Mouse (Mus musculus): ENCODE data around the gene Polr2b. TPM values are rescaled to one million over a fixed set of nuclear protein-coding genes. Genes with fewer than 3 reads are reported as not detected.

Polr2b gene
- polyA plus RNA-seq, 1 experiment from 2014 or later: 46.0 TPM

DNA sequence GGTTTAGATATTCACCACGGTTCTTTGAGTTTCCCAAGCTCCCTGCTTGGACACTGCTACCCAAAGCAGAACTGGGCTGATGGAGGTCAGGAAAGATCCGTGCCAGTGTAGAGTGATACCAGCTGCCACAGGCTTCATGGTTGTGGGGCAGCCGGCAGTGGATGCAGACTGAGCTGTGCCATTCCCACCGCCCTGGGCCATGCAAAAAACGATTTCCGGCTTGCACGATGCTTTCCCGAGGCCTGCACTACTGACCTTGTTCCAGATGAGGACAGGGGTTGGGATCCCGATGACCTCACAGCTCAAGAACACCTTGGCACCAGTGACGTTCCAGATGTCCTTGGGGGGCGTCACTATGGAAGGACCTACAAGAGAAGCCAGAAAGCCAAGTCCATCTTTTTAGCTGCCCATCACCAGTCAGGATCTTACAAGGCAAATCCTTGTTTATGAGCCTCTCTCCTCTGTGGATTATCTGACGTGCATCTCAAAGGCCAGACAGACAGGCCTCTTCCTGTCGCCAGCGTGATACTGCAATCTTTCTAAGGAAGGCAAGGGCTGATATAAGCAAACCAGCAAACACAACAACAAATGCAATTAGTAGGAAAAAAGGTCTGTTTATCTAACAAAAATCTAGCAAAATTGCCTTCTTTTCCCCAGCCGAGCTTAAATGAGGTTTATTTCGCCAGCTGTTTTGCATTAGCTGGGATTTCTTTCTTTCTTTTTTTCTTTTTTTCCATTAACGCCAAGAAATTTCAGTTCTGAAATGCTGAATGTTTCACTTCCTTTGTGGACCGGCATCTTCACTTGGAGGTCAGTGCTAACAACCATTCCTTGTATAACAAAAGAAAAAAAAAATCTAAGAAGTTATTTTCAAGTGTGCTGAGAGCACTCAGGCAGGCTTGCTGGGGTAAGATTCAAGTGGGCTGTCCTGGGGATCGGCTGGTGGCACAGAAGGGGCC lies 45.6 kb downstream of the Polr2b start:
- Histone ChIP-seq H3K4me2 (no peak overlapping the region), H3K9ac (no peak overlapping the region)

DNA sequence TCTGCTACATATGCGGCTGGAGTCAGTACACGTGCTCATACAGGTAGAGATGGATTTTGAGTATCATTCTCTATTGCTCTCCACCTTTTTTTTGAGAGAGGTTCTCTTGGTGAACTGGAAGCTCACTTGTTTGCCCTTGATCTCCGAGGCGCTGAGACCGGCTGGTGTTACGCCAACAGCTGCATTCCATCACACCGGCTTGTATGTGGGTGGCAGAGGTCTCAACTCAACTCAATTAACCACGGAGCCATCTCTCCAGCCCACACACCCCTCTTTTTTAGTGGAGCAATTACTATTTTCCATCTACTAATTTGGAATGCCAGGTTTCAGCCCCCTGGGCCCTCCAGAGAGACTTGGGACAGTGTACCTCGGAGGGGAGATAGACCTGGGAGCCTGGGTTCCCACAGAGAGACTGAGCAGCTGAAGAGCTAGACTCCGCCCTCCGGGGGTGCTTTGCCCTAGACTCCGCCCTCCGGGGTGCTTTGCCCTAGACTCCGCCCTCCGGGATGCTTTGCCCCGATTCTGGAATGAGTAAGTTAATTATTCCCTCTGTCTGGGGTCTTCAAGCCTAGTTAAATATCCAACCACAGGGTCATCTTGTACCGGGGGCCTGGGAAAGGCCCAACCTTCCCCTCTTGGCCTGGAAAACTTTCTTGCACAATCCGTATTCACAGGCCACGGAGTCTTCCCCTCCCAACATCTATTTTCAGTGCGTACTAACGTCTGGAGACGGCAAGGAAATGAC lies 47.6 kb downstream of the Polr2b start:
- H3K4me3 ChIP-seq: peak overlapping the region; percentile 48
- no peaks in the 10 kb centered on the region for H3K9me3 ChIP-seq (replicated peaks)
- no peak overlapping the region for H3K27ac ChIP-seq
- H3K9ac ChIP-seq: peak overlapping the region; percentile 10; the same call in 1 of the 2 replicates
- peak overlapping the region; percentile 66 for H3K4me2 ChIP-seq
- no peaks in the 10 kb centered on the region for H3K36me3 ChIP-seq
- peaks cover 26% of the 10 kb centered on the region for H3K4me1 ChIP-seq
- 19% methylated on average over 22 of the region's 22 CpGs for WGBS (ENCODE audit: insufficient replicate concordance)
- H3K27me3 ChIP-seq (replicated peaks): 0 out of 2 replicates have a peak, but pooled peaks cover 4% of the 10 kb centered on the region
- ATAC-seq: peak; percentile 78

More for the DNA sequence above, 45.6 kb downstream of the Polr2b start:
- H3K27me3 ChIP-seq (replicated peaks): 0 out of 2 replicates have a peak, but pooled peaks cover 4% of the 10 kb centered on the region
- peaks cover 6% of the 10 kb centered on the region for H3K36me3 ChIP-seq
- H3K27ac ChIP-seq: no peak overlapping the region
- H3K4me3 ChIP-seq: no peak overlapping the region
- ATAC-seq: no peak
- 64% methylated on average over 19 of the region's 19 CpGs for WGBS (ENCODE audit: insufficient replicate concordance)
- peaks cover 26% of the 10 kb centered on the region for H3K4me1 ChIP-seq
- H3K9me3 ChIP-seq (replicated peaks): no peaks in the 10 kb centered on the region

DNA sequence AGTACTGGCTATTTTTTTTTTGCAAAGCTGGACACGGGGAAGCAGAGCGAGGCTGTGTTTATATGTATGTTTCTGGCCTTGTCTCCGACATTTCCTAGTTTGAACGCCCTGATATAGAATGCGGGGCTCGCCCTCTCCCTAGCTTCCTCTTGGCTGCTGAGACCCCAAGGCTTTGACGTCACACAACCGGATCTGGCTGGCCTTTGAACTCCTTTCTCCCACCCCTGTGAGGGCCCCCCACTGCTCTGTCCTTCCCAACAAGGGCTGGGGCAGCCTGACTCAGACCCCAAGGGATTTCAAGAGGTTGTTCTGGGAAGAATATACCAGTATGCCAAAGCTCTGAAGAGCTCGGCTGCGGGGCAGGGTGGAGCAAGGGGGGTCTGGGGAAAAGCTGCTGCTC lies 48.4 kb downstream of the Polr2b start:
- peak; percentile 45 for ATAC-seq
- Histone ChIP-seq H3K9ac (peak overlapping the region; percentile 10), H3K4me1 (peaks cover 26% of the 10 kb centered on the region), H3K27ac (0 out of 2 replicates have a peak overlapping the region, but pooled peaks have one; percentile 36), H3K27me3 (replicated peaks) (0 out of 2 replicates have a peak, but pooled peaks cover 4% of the 10 kb centered on the region), H3K9me3 (replicated peaks) (no peaks in the 10 kb centered on the region), H3K4me3 (peak overlapping the region; percentile 48), H3K36me3 (no peaks in the 10 kb centered on the region), H3K4me2 (peak overlapping the region; percentile 66)
- WGBS (ENCODE audit: insufficient replicate concordance): 6% methylated on average over 10 of the region's 10 CpGs

DNA sequence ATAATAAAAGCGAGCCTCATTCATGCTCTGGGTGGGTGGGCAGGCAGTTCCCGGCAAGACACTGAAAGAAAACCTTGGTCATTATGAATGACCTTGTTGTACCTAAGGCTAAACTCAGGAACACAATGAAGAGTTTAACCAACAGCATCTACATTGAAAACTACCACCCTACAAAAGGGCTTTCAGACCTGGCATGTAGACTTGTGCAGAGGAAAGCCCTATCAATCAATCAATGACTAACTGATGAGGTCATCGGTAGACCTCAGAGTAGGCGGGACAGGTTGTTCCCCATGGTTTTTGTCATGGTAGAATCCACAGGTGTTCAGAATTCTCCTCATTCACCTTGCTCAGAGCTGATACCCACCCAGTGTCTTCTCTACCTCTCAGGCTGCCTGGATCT lies 50.0 kb downstream of the Polr2b start:
- 79% methylated on average over 4 of the region's 4 CpGs for WGBS (ENCODE audit: insufficient replicate concordance)

DNA sequence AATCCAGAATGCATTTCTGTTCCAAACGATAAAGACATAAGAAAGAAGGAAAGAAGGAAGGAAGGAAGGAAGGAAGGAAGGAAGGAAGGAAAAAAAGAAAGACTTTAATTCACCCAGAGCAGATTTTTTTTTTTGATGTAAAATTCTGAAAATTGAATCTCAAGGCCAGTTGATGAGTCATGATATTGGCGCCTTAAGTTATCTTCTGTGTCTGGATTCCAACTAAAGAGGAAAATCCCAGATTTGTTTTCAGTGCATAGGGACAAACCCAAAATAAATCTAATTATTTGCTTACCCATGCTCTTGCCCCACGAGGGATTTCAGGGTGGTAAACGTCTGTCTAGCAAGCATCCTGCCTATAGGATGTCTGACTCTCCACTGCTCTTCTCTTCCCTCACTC lies 51.1 kb downstream of the Polr2b start:
- H3K27ac ChIP-seq: no peak overlapping the region
- H3K4me2 ChIP-seq: no peak overlapping the region
- H3K36me3 ChIP-seq: no peaks in the 10 kb centered on the region
- no peak for ATAC-seq
- H3K4me3 ChIP-seq: no peak overlapping the region
- peaks cover 17% of the 10 kb centered on the region for H3K4me1 ChIP-seq
- WGBS (ENCODE audit: insufficient replicate concordance): 57% methylated on average over 4 of the region's 4 CpGs
- no peaks in the 10 kb centered on the region for H3K9me3 ChIP-seq (replicated peaks)
- no peaks in the 10 kb centered on the region for H3K27me3 ChIP-seq (replicated peaks)
- H3K9ac ChIP-seq: no peak overlapping the region

More for the DNA sequence above, 50.0 kb downstream of the Polr2b start:
- Histone ChIP-seq H3K36me3 (no peaks in the 10 kb centered on the region), H3K9me3 (replicated peaks) (no peaks in the 10 kb centered on the region), H3K4me2 (no peak overlapping the region), H3K4me1 (peaks cover 19% of the 10 kb centered on the region), H3K4me3 (no peak overlapping the region), H3K9ac (no peak overlapping the region), H3K27ac (no peak overlapping the region), H3K27me3 (replicated peaks) (no peaks in the 10 kb centered on the region)
- no peak for ATAC-seq

DNA sequence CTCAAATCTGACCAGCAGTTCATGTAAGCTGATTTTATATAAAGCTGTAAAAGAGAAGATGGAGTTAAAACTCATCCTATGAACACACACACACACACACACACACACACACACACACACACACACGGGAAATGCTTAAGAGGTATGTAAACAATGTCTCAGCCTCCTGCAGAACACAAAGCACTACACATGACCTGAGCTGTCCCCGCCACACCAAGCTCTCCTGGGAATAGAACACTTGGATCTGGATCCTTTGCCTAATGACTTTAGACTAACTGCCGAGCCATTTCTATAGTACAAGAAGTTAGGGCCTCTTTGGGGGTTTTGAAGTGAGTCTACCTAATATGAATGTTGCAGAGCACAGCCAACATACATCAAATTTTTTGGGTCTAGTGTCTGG lies 52.2 kb downstream of the Polr2b start:
- Histone ChIP-seq H3K4me1 (peaks cover 17% of the 10 kb centered on the region), H3K4me2 (no peak overlapping the region), H3K9me3 (replicated peaks) (no peaks in the 10 kb centered on the region), H3K27me3 (replicated peaks) (no peaks in the 10 kb centered on the region), H3K36me3 (no peaks in the 10 kb centered on the region), H3K27ac (no peak overlapping the region), H3K4me3 (no peak overlapping the region), H3K9ac (no peak overlapping the region)
- WGBS (ENCODE audit: insufficient replicate concordance): 55% methylated on average over 3 of the region's 3 CpGs
- no peak for ATAC-seq

DNA sequence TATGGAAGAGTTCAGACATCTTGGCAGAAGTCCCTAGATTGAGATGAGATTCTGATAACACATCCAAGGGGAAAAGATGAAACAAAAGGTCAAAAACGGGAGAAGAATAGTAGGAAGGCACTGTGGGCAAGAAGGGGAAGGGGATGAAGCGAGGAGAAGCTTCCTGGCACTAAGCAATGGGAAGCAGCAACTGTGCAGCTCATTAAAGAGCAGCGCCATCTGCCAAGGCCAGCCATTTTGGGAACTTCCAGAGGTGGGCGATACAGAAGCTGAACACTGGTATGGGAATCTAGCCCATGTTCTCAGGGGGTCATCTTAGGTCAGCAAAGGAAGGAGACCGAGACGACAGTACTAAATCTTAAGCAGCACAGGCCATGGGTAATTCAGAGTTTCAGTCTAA lies 53.7 kb downstream of the Polr2b start:
- Histone ChIP-seq H3K27ac (no peak overlapping the region), H3K36me3 (no peaks in the 10 kb centered on the region), H3K9me3 (replicated peaks) (no peaks in the 10 kb centered on the region), H3K4me2 (no peak overlapping the region), H3K4me3 (no peak overlapping the region), H3K9ac (no peak overlapping the region), H3K4me1 (peaks cover 6% of the 10 kb centered on the region; the same call in 1 of the 2 replicates), H3K27me3 (replicated peaks) (no peaks in the 10 kb centered on the region)
- ATAC-seq: no peak
- 65% methylated on average over 6 of the region's 6 CpGs for WGBS (ENCODE audit: insufficient replicate concordance)

DNA sequence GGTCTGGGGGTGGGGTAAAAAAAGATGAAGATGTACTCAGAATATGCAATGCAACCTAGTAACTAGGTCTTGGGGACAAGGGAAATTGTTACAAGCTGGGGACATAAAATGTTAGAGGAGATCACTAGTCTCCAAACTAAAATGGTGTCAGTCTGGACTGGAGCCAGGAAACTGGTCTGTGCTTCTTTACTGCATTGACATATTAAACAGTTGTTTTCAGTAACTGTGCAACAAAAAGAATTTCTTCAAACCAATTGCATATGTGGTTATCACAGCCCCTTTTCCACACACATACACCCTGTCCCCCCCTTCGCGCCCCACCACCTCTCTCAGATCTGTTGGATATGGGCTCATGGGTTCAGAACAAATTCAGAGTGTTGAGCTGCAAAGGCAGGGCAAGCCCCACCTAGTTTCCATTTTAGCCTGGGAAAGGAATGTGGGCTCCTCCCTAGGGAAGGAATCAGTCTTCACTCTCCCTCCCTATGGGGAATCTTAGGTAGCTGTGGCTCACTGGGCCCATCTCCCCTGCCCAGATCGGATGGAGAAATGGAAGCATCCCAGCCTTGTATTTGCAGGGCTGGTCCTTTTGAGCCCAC lies 54.6 kb downstream of the Polr2b start:
- Histone ChIP-seq H3K9ac (no peak overlapping the region), H3K9me3 (replicated peaks) (no peaks in the 10 kb centered on the region), H3K27me3 (replicated peaks) (no peaks in the 10 kb centered on the region), H3K4me1 (peaks cover 8% of the 10 kb centered on the region; the same call in 1 of the 2 replicates), H3K36me3 (no peaks in the 10 kb centered on the region), H3K4me2 (no peak overlapping the region), H3K4me3 (no peak overlapping the region), H3K27ac (no peak overlapping the region)
- WGBS (ENCODE audit: insufficient replicate concordance): 90% methylated on average over 3 of the region's 3 CpGs
- ATAC-seq: no peak

DNA sequence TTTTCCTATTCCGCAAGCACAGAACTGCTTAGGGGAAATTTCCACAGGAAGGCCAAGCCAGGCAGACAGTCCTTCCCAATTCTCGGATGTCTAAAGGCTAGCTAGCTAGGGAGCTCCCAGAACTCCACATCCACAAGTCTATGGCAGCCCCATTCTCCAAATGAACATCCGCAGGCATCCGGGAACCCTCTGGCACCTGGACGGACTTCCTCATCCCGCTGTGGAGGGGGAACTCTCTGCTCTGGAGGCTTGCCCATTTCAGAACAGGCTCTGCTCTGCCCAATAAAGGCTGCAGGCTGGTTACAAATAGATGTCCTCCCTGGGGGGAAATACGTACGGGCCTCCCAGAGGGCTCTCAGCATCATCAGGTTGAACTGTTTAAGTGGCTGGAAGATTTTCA lies 56.4 kb downstream of the Polr2b start:
- Histone ChIP-seq H3K27ac (no peak overlapping the region), H3K36me3 (no peaks in the 10 kb centered on the region), H3K4me1 (peaks cover 9% of the 10 kb centered on the region; the same call in 1 of the 2 replicates), H3K9me3 (replicated peaks) (no peaks in the 10 kb centered on the region), H3K9ac (no peak overlapping the region), H3K27me3 (replicated peaks) (no peaks in the 10 kb centered on the region), H3K4me3 (no peak overlapping the region), H3K4me2 (no peak overlapping the region)
- no peak for ATAC-seq
- 74% methylated on average over 8 of the region's 8 CpGs for WGBS (ENCODE audit: insufficient replicate concordance)

DNA sequence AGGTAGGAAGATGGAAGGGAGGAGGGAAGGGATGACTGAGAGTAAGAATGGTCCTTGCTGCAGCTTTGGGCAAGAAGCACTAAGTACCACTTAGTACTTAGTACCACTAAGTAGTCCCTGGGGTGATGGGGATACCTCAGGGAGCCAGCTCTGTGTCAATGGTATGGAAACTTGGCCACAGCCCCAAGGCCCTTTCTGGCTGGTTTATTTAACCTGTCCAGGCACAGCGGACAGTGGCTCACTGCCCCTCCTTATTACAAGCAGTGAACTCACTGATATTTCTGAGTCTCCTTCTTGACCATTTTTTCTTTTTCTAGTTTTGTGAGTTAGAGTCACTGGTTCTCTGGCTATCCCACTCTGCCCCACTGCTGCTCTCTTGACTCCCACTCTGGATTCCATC lies 57.2 kb downstream of the Polr2b start:
- H3K4me2 ChIP-seq: no peak overlapping the region
- H3K4me3 ChIP-seq: no peak overlapping the region
- no peaks in the 10 kb centered on the region for H3K36me3 ChIP-seq
- no peak overlapping the region for H3K27ac ChIP-seq
- H3K27me3 ChIP-seq (replicated peaks): no peaks in the 10 kb centered on the region
- ATAC-seq: no peak
- peaks cover 10% of the 10 kb centered on the region; the same call in 1 of the 2 replicates for H3K4me1 ChIP-seq
- 75% methylated on average over 1 of the region's 1 CpGs for WGBS (ENCODE audit: insufficient replicate concordance)
- no peak overlapping the region for H3K9ac ChIP-seq
- no peaks in the 10 kb centered on the region for H3K9me3 ChIP-seq (replicated peaks)

DNA sequence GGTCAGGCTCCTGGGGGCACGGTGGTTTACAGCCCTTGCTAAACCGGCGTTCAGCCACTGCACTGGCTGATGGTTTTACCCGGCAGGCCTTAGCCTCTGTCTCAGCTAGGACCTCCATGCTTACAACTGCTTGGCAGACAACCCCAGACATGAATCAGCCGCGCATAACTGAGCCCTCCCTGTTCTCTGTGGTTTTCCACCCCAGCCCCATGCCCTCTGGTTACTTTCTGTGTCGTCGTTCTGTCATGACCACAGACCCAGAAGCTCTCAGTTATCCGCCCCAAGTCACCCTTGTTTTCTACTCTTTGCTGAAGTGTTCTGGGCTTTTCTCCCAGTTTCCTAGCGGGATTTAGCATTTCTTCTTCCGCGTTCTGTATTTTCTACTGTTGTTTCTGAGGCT lies 57.7 kb downstream of the Polr2b start:
- H3K27ac ChIP-seq: no peak overlapping the region
- no peaks in the 10 kb centered on the region for H3K36me3 ChIP-seq
- no peaks in the 10 kb centered on the region for H3K27me3 ChIP-seq (replicated peaks)
- H3K9me3 ChIP-seq (replicated peaks): no peaks in the 10 kb centered on the region
- H3K4me3 ChIP-seq: no peak overlapping the region
- no peak overlapping the region for H3K4me2 ChIP-seq
- WGBS (ENCODE audit: insufficient replicate concordance): 40% methylated on average over 12 of the region's 12 CpGs
- ATAC-seq: no peak
- H3K9ac ChIP-seq: no peak overlapping the region
- peaks cover 15% of the 10 kb centered on the region for H3K4me1 ChIP-seq
